Mouse (Mus musculus) cerebellum, adult 18-20 months (tissue): Measurements from ENCODE around the gene Sprr2k.
"Not testable (repeated sequence)": the region's sequence is repeated elsewhere in the genome, so short reads cannot be mapped to it uniquely, and the experiment has no call there.

Experiments
- DNase-seq, 2 experiments: peaks; one replicate each; pipeline ENCODE4 v3.0.0; 2021

The Sprr2k gene

GRCm38 (mm10) chr3:92432282-92432681 is at the start of gene Sprr2k:
Gene Sprr2k (plus strand): TSS chr3:92432582.
- no peak for DNase-seq

- DNase-seq = no peak
These were observed 47.0 kb upstream of the Sprr2k start, which contains the start of gene Sprr2h for GRCm38 (mm10) chr3:92385385-92385784. Gene Sprr2h (plus strand): TSS chr3:92385685.

GRCm38 (mm10) chr3:92394301-92394700 is 38.1 kb upstream of the Sprr2k start:
- DNase-seq = no peak

GRCm38 (mm10) chr3:92407691-92408090 is 24.7 kb upstream of the Sprr2k start, which contains the start of gene Sprr2i:
Gene Sprr2i (plus strand): TSS chr3:92407991.
- no peak for DNase-seq

- no peak for DNase-seq
These were observed 14.6 kb upstream of the Sprr2k start, which contains the start of gene Sprr2j-ps for GRCm38 (mm10) chr3:92417782-92418181. Gene Sprr2j-ps (plus strand): TSS chr3:92418082.

GRCm38 (mm10) chr3:92429323-92429722 is 3.1 kb upstream of the Sprr2k start, which contains the start of gene Gm9774:
Gene Gm9774 (minus strand): TSS chr3:92429423.
- no peak for DNase-seq

- DNase-seq = no peak
These were observed 6.3 kb downstream of the Sprr2k start, which contains the start of gene Sprr1b for GRCm38 (mm10) chr3:92438689-92439088. Gene Sprr1b (minus strand): TSS chr3:92438789.

- DNase-seq = no peak
These were observed 7.8 kb downstream of the Sprr2k start for GRCm38 (mm10) chr3:92440177-92440576.

- no peak for DNase-seq
These were observed 22.8 kb downstream of the Sprr2k start for GRCm38 (mm10) chr3:92455151-92455550.

GRCm38 (mm10) chr3:92458620-92459019 is 26.2 kb downstream of the Sprr2k start, which contains the start of gene Sprr3:
Gene Sprr3 (minus strand): TSS chr3:92458720.
- no peak for DNase-seq

- no peak for DNase-seq
These were observed 34.2 kb downstream of the Sprr2k start for GRCm38 (mm10) chr3:92466576-92466975.

DNA sequence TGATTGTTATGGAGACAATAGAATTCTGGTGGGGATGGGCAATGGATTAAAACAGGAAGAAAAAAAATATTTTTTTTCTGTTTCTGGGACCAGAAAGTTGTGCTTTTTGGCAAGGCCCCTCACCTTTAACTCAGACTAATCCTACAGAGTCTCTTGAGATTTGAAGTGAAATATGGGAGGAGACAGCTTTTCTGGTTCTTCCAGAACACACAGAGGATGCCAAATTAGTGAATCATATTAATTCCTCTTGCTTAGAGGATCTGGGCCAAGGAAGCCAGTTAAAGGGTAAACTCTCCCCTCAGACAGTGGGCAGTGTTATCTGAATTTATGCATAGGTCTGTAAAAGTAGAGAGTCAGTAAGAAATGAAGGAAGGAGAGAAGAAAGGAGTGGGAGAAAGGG is 35.0 kb downstream of the Sprr2k start:
- DNase-seq = no peak

- DNase-seq = no peak
These were observed 37.7 kb downstream of the Sprr2k start for GRCm38 (mm10) chr3:92470111-92470510.

GRCm38 (mm10) chr3:92481249-92481648 is 48.9 kb downstream of the Sprr2k start:
- not testable (repeated sequence) for DNase-seq
